Mouse (Mus musculus) heart, adult 2 months (tissue): ENCODE results near the gene Il33.

Source experiments
- CTCF ChIP-seq: fragments of 200-600 bp; IDR thresholded peaks from 2 replicates; pipeline ENCODE4 v1.8.1; 2022; ENCODE audit warnings: antibody characterized with exemption, mild to moderate bottlenecking, moderate library complexity
- EP300 ChIP-seq: fragments of 200-500 bp; IDR thresholded peaks from 2 replicates; pipeline ENCODE4 v1.6.1; 2011; ENCODE audit warnings: low read depth, low read length, control low read depth; ENCODE audit not compliant: insufficient read depth
- POLR2A ChIP-seq: fragments of 200-500 bp; IDR thresholded peaks from 2 replicates; pipeline ENCODE4 v1.6.1; 2011; ENCODE audit warnings: mild to moderate bottlenecking, low read depth, low read length, control low read depth; ENCODE audit not compliant: insufficient read depth

DNA sequence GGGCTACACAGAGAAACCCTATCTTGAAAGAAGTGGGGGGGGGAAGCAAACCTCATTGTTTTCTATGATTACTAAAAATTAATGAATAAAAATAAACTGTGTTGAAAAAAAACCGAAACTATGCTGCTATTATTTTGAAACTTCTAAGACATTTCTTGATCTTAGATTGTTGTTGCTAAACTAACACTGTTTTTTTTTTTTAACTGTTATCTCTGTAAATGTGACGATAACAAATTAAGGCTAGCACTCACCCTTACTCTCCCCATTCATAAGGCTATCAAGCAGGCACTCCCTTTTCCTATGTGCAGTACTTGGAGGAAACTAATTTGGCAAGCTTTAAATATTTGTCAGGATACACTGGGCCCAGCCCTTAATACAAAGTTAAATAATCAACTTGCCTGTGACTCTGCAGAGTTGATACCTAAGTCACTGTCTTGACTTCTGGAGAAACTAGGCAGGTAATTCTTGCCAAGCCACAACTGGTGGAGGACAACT, 38.7 kb downstream of the Il33 start:
- no peak for TF ChIP-seq CTCF
- TF ChIP-seq EP300, result no peak
- no peak for TF ChIP-seq POLR2A
